Mouse (Mus musculus): Measurements from ENCODE around the gene Uchl4. TPM values are rescaled to one million over a fixed set of nuclear protein-coding genes. Genes with fewer than 3 reads are reported as not detected.

The Uchl4 gene
- total RNA-seq, 2 experiments from 2014 or later, result 2.8 to 2.9 TPM

DNA sequence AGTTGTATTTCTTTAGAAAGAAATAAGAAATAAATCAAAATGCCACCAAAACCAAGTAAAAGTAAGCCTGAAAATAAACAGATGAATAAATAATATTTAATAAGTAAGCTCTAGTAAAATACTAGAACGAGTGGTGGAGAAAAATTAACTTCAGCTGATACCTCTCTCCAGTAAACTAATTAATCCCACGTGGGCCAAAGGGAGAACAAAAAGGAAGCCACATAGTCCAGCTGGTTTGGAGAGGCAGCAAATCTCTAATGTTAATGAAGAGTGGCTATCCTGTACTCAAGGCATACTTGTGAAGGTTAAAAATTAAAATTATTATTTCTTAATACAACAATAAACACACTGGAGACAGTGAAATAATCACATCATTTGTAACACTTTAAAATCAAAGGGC is 5.1 kb downstream of the Uchl4 start:
- no peak for TF ChIP-seq CTCF (conservative IDR thresholded peaks at IDR 0.05)
- H3K4me3 ChIP-seq, result no peak overlapping the region
- no peak overlapping the region for H3K27ac ChIP-seq
- DNase-seq (ENCODE audit: low spot score in 2 of 2), result no peak

- TF ChIP-seq CTCF (conservative IDR thresholded peaks at IDR 0.05), result no peak
- no peak for DNase-seq (ENCODE audit: low spot score in 2 of 2)
- Histone ChIP-seq H3K27ac (no peak overlapping the region), H3K4me3 (no peak overlapping the region)
Observed at GRCm38 (mm10) chr9:64240681-64241080, 5.7 kb downstream of the Uchl4 start.

DNA sequence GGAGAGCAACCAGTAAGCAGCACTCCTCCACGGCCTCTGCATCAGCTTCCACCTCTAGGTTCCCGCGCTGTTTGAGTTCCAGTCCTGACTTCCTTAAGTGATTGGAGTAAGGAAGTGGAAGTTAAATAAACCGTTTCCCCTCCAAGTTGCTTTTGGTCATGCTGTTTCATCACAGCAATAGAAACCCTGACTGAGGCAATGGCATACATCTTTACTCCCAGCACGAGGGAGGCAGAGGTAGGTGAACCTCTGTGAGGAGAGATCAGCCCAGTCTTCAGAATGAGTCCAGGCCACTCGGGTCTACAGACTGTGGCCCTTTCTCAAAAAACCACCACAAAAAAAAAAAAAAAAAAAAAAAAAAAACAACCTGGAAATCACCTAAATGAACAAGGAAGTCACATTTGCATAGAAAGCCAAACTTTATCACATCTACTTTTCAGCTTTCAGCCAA is 7.4 kb downstream of the Uchl4 start:
- Histone ChIP-seq H3K4me3 (no peak overlapping the region), H3K27ac (no peak overlapping the region)
- no peak for DNase-seq (ENCODE audit: low spot score in 2 of 2)
- no peak for TF ChIP-seq CTCF (conservative IDR thresholded peaks at IDR 0.05)

DNA sequence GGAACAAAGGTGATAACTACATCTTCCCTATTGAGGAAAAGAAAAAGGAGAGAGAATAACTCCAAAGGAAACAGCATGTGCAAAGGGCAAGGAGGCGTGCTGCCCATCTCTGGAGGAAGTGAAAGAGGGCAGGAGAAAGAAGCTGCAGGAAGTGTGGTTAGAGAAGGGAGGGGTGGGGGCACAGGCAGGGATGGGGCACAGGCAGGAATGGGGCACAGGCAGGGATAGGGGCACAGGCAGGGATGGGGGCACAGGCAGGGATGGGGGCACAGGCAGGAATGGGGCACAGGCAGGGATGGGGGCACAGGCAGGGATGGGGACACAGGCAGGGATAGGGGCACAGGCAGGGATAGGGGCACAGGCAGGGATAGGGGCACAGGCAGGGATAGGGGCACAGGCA is 14.4 kb downstream of the Uchl4 start:
- Histone ChIP-seq H3K27ac (peak overlapping the region; percentile 39; the same call in 1 of the 2 replicates), H3K4me3 (no peak overlapping the region)
- no peak for TF ChIP-seq CTCF (conservative IDR thresholded peaks at IDR 0.05)
- no peak for DNase-seq (ENCODE audit: low spot score in 2 of 2)

GRCm38 (mm10) chr9:64250111-64250730 is 15.2 kb downstream of the Uchl4 start:
- Histone ChIP-seq H3K27ac (peak overlapping the region; percentile 76), H3K4me3 (peak overlapping the region; percentile 33)
- no peak for DNase-seq (ENCODE audit: low spot score in 2 of 2)
- TF ChIP-seq CTCF (conservative IDR thresholded peaks at IDR 0.05), result no peak

GRCm38 (mm10) chr9:64252591-64253020 is 17.6 kb downstream of the Uchl4 start:
- peak overlapping the region; percentile 96 for H3K27ac ChIP-seq
- DNase-seq (ENCODE audit: low spot score in 2 of 2), result no peak
- H3K4me3 ChIP-seq, result peak overlapping the region; percentile 90
- no peak for TF ChIP-seq CTCF (conservative IDR thresholded peaks at IDR 0.05)

DNA sequence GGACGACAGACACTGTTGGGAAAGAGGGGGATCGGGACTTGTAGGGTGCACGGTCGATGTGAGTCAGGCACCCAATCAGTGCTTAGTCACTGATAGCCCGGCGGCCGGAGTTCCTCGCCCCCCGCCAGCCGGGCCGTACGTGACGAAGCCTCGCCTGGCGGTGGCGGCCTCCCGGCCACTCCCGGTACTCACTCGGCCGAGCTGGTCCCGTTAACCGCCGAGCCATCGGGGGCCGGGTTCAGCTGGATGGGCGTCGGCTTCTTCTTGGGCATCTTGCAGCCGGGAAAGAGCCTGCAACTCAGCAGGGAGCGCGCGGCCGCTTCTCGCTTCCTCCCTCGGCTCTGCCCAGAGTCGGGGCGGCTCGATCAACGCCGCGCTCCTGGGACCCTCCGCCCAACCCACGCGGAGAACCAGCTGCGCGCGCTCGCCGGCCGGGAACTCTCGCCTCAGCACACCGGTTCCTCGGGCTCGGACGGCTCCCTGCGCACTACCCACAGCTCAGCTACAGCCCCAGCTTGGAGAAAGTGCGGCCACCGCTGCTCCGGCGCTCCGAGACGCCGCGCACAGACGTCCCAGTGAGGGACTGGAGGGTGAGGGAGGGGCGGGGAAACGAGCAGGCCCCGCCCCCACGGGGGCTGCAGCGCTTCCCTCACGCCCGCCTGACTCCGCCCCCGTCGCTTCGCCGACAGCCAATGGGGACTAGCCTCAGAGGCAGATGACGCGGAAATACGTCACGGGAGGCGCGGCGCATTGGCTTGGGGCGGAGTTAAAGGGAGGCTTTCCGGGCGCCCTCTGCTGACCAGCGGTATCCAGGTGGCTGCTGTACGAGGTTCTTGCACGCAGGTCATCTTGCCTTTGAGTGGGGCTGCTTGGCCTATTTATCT is 18.3 kb downstream of the Uchl4 start, which contains the start of gene Map2k1:
Gene Map2k1, minus strand, starts transcription at position 611 of the 884 bp plus-strand sequence.
- Histone ChIP-seq H3K27ac (peak within 1 kb of the TSS; percentile 96), H3K4me3 (peak within 1 kb of the TSS; percentile 90)
- peak; percentile 85 for TF ChIP-seq CTCF (conservative IDR thresholded peaks at IDR 0.05)
- DNase-seq (ENCODE audit: low spot score in 2 of 2), result peak; percentile 100

GRCm38 (mm10) chr9:64255422-64255821 is 20.4 kb downstream of the Uchl4 start:
- TF ChIP-seq CTCF (conservative IDR thresholded peaks at IDR 0.05), result no peak
- no peak overlapping the region for H3K4me3 ChIP-seq

GRCm38 (mm10) chr9:64256204-64256603 is 21.2 kb downstream of the Uchl4 start:
- Histone ChIP-seq H3K27ac (no peak overlapping the region), H3K4me3 (no peak overlapping the region)
- 0 out of 2 replicates have a peak, but pooled peaks have one; percentile 5 for TF ChIP-seq CTCF (conservative IDR thresholded peaks at IDR 0.05)
- DNase-seq (ENCODE audit: low spot score in 2 of 2), result no peak

More at GRCm38 (mm10) chr9:64255422-64255821, 20.4 kb downstream of the Uchl4 start:
- DNase-seq (ENCODE audit: low spot score in 2 of 2), result no peak
- H3K27ac ChIP-seq, result no peak overlapping the region

- TF ChIP-seq CTCF (conservative IDR thresholded peaks at IDR 0.05), result no peak
Observed at GRCm38 (mm10) chr9:64259906-64260305, 24.9 kb downstream of the Uchl4 start.

GRCm38 (mm10) chr9:64261023-64261422 is 26.0 kb downstream of the Uchl4 start:
- H3K27ac ChIP-seq, result no peak overlapping the region
- no peak for TF ChIP-seq CTCF (conservative IDR thresholded peaks at IDR 0.05)
- DNase-seq (ENCODE audit: low spot score in 2 of 2), result no peak
- H3K4me3 ChIP-seq, result no peak overlapping the region

More at GRCm38 (mm10) chr9:64259906-64260305, 24.9 kb downstream of the Uchl4 start:
- DNase-seq (ENCODE audit: low spot score in 2 of 2), result no peak
- no peak overlapping the region for H3K4me3 ChIP-seq
- no peak overlapping the region for H3K27ac ChIP-seq

DNA sequence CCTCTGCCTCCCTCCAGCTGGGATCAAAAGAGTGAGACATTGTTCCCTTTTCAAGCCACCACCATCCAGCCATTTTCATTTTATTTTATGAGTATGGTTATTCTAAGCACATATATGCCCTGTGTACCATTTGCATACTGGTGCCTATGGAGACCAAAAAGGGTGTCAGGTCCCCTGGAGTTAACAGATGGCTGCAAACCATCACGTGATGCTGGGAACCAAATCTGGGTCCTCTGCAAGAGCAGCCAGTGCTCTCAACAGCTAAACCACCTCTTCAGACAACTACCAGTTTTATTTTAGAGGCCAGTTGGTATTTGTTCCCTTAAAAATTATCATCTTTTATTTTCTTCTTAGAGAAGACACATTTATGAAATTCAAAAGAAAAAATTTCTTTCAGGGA is 29.8 kb downstream of the Uchl4 start:
- no peak for TF ChIP-seq CTCF (conservative IDR thresholded peaks at IDR 0.05)
- H3K27ac ChIP-seq, result no peak overlapping the region
- H3K4me3 ChIP-seq, result no peak overlapping the region
- no peak for DNase-seq (ENCODE audit: low spot score in 2 of 2)

- TF ChIP-seq CTCF (conservative IDR thresholded peaks at IDR 0.05), result no peak
- Histone ChIP-seq H3K4me3 (no peak overlapping the region), H3K27ac (no peak overlapping the region)
- DNase-seq (ENCODE audit: low spot score in 2 of 2), result no peak
Observed at GRCm38 (mm10) chr9:64267231-64267630, 32.2 kb downstream of the Uchl4 start.
